Mouse (Mus musculus) embryonic fibroblast, embryonic 13.5 days (primary cell): Measurements from ENCODE around the gene Pcsk7.

Experiments used
- CTCF ChIP-seq: IDR thresholded peaks from 2 replicates; pipeline ENCODE4 v1.5.1; 2011; ENCODE audit warnings: mild to moderate bottlenecking, control low read depth, low read length, moderate library complexity, borderline replicate concordance; ENCODE audit not compliant: insufficient read depth
- POLR2A ChIP-seq: IDR thresholded peaks from 2 replicates; pipeline ENCODE4 v1.6.1; 2011; ENCODE audit warnings: low read depth, mild to moderate bottlenecking, control low read depth, low read length, moderate library complexity

DNA sequence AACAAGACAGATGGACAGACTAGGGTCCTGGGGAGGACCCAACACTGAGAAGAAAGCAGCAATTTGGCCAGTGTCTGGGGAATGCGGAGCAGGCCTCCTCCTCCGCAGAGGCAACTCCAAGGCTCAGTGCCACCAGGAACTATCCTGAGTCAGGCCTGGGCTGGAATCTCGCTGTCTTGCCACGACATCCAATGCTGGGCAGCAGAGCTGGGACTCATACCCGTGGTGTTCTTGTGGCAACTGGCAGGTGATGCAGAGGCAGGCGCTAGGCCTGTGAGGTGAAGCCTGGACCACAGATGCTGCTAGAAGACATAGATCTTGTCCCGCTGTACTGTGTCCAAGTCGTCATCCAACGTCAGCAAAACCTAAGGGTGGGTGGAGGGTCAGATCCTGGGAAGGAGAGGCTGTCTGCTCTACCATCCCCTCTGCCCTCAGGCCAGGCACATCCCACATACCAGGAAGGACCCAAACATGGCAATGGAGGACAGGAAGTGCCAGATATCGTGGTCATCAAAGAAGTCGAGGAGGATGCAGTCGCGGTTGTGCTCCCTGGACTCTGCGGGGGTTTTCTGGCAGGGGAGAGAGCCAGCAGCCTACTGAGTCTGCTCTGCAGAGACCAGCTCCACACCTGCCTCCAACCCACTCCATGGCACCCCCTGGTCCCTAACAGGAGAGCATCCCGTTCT lies 32.8 kb downstream of the Pcsk7 start:
- no peak for TF ChIP-seq POLR2A
- TF ChIP-seq CTCF: no peak
